Mouse (Mus musculus) kidney, postnatal 14 days (tissue): ENCODE measurements around the gene Trim2.

Experiments used
- DNase-seq: peaks from one replicate; pipeline ENCODE4 v3.0.0; 2022; ENCODE audit warnings: mixed read lengths

Trim2 gene

GRCm38 (mm10) chr3:84284796-84285195 lies 21.9 kb downstream of the Trim2 start:
- DNase-seq: no peak

DNA sequence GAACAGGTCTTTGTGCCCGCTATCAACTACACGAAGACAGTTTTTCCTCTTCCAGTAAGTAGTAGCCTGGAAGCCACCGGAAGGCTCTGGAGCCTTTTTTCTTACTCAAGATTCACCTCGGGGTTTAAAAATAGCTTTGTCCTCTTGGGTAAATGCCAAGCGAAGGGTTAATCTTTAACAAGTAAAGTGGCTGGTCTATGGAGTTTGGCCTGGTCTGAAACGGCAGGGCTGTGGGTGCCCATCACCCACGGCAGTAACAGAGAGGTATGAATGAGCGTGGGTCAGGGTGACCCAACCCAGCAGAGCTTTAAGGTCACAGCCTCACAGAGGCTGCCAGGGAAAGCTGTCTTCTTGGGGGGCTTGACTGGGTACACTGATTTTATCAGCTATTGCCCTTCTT lies 23.2 kb downstream of the Trim2 start:
- peak; percentile 90 for DNase-seq

GRCm38 (mm10) chr3:84281936-84282371 lies 24.7 kb downstream of the Trim2 start:
- DNase-seq: peak; percentile 57

DNA sequence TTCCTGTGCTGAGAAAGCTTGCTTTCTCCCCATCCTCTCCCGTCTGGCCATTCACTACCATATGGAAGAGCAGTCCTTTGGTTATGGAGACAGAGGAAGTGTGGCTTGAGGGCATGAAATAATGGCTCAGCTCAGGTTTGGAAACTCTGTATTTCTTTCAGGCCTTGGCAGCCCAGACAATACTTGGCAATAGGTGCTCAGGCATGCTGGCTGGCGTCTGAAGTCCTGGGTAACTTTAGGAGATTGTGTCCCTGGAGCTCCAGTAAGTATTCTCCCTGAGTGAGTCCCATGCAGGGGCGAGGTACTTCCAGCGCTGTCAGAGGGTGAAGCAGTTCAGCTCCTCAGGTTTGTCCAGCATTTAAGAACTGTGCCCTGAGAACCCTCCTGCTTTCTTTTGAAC lies 27.9 kb downstream of the Trim2 start:
- no peak for DNase-seq

DNA sequence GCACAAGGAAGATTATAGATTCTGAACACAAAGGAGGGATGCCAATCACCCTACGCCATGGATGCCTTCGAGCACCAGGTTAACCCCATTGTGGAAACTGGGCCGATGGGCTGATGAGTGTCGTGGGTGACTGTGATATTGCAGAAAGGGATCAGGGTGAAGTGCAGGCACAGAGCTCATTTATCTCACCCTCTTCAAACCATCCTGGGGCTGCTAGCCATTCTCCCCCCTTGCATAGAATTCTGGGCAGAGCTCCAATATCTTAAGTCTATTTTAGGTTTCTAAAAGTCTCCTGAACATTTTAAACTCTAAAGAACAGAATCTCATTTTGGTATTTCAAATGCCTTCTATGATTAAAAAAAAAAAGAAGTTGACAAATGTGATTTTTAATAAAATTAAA lies 31.6 kb downstream of the Trim2 start:
- DNase-seq: no peak

DNA sequence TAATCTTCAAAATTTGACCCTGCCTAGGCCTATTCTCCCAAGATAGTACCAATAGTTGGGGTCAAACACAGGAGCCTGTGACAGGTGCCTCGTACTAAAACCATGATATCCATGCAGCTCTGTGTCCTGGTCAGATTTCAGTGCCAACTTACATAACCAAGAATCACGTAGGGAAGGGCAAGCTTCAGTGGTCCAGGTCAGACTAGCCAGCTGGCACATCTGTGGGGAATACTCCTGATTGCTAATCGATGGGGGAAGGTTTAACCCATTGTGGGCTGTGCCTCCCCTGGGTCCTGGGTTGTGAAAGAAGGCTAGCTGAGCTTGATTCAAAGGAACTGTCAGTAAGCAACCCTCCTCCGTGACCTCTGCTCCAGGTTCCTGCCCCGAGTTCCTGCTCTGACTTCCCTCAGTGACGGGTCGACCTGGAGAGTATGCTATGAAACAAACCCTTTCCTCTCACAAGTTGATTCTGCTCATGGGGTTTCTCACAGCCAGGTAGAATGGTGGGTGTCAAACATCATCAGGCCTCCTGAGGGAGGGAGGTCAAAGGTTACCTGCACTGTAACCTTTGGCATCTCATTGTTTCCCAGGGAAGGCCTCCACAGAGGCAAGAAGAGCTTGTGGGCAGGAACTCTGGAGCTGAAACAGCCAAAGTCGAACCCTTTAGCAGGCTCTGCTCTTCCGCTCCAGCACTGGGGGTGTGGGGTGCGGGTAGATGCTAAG lies 34.2 kb downstream of the Trim2 start:
- DNase-seq: no peak

- DNase-seq: no peak
Measured at GRCm38 (mm10) chr3:84271794-84272193, 34.9 kb downstream of the Trim2 start.

- DNase-seq: no peak
Measured at GRCm38 (mm10) chr3:84271058-84271457, 35.6 kb downstream of the Trim2 start.

DNA sequence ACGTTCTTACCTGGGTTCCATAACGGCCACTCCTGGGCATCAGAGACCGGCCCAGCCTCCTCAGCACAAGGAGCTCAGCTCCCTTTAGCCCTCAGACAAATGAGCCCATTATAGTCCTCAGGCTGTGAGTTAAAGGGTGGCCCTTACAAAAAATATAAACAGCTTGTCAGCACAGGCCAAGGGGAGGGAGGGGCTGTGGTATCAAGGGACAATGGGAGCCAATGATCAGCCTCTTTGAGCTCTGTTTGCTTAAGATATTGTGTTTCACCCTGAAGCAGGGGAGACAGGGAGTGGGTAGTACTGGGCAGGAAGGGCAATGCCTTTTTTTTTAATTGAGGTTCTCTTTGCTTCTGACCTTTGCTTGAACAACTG lies 36.1 kb downstream of the Trim2 start:
- no peak for DNase-seq

GRCm38 (mm10) chr3:84269987-84270623 lies 36.6 kb downstream of the Trim2 start:
- DNase-seq: peak; percentile 52

DNA sequence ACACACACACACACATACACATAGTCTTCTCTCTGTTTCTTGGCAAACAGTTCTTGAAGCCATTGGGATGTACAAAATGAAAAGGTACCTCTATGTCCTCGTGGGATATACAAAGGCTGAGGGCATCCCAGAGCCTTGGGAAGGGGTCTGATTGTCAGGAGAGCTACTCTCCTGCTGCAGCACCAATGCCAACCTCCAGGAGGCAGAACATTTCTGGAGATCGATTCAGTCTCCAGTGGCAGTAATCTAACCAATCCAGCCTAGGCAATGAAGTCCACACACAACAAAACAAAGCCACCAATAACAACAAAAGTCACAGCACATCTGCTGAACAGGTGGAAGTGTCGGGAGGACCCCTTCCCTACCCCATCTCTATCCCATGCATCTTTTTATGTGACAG lies 38.2 kb downstream of the Trim2 start:
- DNase-seq: peak; percentile 45

DNA sequence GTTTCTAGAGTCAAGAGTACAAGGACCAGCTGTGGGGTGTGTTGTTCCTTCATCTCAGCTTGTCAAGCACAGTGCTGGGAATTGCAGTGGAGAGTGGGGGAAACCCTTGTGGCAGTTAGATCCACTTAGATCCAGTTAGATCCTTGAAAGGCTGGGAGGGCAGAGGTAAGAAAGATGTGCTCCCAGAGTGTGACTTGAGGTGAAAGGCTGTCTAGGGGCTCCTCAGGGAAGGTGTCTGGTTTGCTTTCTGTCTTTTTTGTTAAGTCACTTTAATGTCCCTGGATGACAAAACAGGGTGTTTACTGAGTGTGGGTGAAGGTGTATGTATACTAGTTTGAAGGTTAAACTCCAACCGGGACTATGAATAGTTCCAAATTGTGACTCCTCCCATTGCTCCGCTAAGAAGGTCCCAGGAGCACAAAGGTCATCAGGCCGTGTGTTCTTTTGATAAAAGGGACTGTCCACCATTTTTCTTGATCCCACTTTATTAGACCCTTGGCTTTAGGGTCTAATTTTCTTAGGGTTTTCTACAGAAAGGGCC lies 40.2 kb downstream of the Trim2 start:
- no peak for DNase-seq

DNA sequence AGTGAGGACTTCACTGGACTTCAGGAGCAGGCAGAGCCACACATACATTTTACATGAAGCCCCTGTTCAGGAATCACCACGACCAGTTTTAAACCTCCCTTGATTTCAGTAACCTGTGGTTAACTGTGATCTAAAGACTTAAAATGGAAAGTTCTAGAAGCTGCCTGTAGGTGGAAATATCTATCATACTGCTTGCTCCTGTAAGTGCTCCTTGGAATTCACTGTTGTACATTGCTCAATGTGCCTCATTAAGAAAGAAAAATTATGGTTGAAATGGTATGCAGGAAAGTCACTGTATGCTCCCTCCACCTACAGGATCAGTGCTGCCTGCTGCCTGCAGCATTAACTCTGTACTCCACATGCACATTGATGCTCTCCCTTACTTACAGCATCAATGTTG lies 41.6 kb downstream of the Trim2 start:
- no peak for DNase-seq

DNA sequence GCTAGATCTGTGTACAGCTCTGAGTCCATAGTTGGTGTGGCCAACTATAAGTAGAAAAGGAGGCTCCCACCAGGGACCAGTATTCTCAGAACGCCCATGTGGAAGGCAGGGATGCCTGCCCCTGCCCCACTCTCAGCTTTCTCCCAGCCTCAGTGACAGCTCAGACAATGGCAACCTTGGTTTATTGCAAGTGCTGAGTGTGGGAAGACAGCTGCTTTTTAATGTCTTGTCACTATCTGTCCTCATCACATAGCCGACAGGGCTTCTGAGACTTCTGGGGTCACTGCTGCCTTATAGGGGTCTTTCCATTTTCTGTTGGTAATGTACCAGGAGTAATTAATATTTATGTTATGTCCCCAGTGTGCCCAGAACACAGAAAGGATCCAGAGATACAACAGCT lies 42.3 kb downstream of the Trim2 start:
- DNase-seq: no peak

GRCm38 (mm10) chr3:84262804-84263203 lies 43.9 kb downstream of the Trim2 start:
- peak; percentile 45 for DNase-seq

DNA sequence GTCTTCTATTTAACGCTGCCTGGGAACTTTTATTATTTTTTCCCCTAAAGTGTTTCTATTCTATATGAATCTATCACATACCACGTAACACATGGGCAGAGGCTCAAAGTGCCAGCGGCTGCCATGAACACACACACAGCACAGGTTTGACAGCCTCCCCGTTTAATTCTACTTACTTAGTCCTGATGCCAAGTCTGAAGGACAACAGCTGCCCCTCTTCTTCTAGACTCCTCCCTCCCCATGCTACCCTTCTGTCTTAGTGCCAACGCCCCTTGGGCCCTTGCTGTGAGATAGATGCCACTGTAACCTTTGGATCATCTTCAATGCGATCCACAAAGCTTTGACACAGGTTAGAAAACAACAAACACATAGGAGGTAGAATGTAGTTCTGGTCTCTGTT lies 44.8 kb downstream of the Trim2 start:
- no peak for DNase-seq

DNA sequence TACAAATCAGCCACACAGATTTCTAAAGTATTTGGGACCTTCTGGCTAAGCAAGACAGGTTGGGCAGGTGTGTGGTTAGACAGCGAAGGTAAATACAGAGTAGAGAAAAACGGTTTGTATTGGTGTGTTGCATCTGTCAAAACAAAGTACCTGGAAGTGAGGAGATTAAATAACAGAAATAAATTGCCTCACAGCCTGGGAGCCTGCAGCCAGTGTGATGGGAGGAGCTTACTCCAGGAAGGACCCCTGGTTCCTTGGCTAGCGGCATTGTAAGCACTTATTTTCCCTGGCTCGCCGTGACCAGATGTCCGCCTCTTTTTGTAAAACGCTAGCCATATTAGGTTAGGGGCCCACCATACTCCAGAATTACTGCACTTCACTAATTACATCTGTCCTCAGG lies 45.8 kb downstream of the Trim2 start:
- no peak for DNase-seq

DNA sequence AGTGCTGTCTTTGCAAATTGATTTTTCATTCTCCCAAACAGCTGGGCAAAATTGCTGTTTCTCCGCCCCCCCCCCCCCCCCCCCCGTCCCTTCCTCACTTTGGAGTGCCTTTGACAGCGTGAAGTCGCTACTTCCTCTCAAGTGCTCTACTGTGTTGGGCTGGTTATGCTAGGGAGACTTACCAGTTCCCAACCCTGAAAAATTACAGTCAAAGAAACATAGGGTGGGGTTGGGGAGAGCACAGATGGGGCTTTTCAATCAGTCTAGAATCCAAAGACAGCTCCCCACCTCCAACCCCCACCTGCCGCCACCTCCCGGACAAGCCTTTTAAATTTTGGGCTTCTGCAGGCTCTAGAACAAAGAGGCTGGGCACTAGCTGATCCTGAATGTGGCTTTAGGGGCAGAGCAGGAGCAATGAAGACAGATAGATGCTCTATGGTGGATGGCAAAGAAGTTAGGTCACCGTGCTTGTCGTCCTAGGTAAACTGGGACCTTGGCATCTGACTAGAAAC lies 46.6 kb downstream of the Trim2 start:
- no peak for DNase-seq

DNA sequence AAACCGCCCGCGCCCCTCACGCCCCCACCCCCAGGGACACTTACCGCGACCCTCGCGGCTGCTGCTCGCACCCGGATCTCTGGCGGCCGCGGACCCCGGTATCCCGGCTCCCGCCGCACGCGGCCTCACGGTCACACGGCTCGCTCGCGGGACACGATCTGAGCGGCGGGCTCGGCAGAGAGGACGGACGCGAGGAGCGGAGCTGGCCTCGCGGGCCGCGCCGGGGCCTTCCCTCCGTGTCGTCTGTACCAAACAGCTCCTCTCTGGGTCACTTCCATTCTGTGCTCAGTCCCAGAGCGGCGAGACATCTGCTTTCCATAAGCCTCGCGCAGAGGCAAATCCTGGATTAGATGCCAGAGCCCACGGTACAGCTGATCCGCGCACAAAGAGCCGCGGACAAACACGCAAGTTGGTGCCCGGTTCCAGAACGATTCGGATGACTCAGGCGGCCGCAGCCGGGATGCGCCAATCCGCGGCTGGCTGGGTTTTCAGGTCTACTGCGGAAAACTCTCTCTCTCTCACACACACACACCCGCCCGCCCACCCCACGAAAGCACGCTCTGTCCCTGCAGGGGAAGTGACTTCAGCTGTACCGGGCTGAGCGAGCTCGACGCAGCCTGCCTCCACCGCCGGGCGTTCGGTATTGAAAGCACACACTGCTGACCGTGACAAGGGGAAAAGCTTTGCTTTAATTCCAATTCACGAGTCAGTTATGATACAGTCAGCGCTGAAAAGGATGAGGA lies 47.2 kb downstream of the Trim2 start:
- DNase-seq: peak; percentile 77

DNA sequence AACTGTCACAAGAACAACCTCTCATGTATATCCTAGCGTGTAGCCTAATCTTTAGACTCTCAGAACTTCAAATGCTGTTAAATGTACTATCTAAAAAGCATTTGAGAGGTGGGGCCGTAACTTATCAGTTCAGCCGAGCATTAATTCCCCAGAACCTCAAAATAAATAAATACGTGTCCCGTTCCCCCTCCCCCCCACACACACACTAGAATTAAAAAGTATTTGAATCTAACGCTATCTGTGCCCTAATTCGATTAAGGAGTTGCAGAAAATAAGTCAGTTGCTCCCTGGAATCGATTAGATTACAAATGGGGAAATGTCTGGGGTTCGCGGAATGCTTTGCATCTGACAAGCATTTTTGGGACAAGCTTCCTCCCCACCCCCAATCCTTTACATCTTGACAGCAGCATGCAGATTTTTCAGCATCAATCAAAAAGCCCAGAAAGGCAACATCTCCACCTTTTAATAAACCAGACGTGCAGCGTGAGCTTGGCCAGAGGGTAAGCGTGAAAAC lies 48.1 kb downstream of the Trim2 start:
- DNase-seq: no peak

GRCm38 (mm10) chr3:84257989-84258517 lies 48.6 kb downstream of the Trim2 start:
- DNase-seq: peak; percentile 50

DNA sequence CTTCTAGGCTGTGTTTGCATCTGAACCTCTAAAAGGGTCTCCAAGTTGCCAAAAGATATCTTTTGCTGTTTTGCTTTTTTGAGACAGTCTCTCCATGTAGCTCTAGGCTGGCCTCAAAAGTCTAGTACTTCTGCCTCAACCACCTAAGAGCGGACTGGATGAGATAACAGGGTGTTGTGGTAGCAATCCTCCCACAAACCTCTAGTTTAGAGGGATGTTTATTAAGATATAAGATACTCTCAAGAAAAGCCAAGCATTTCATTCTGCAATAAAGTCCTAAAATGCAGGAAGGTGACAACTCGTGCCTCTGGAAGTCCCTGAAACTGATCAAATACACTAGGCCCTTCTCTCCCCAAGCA lies 52.2 kb downstream of the Trim2 start:
- no peak for DNase-seq
